Mouse (Mus musculus): Measurements from ENCODE around the gene Spred3. TPM values are rescaled to one million over a fixed set of nuclear protein-coding genes. Genes with fewer than 3 reads are reported as not detected.
A peak's percentile ranks its signal among the peaks of the same experiment; 100 is the strongest.

The Spred3 gene
- total and polyA plus RNA-seq, 3 experiments = 1.6 to 6.6 (median 3.3) TPM

DNA sequence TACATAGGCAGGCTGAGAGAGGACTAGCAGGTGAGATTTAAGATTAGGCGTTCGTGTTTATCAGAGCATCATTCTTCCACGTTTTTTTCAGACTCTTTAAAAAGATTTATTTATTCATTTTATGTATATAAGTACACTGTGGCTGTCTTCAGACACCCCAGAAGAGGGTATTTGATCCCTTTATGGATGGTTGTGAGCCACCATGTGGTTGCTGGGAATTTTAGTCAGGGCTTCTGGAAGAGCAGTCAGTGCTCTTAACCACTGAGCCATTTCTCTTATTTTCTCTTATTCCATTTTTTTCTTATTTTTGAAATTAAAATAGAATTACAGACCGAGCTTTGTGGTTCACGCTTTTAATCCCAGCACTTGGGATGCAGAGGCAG, 10.6 kb upstream of the Spred3 start:
- H3K4me3 ChIP-seq (replicated peaks in 1 of 3; ENCODE audit: low read depth in 2 of 3, low read length in 2 of 3, poor library complexity in 1 of 3) = peak overlapping the region in 2 of 3 experiments; percentile 48 to 90
- peaks cover 19 to 30% of the 10 kb centered on the region in 2 experiments for H3K36me3 ChIP-seq (replicated peaks in 1 of 2; ENCODE audit: control insufficient read depth in 1 of 2, insufficient read depth in 1 of 2, low read length in 1 of 2)
- H3K4me1 ChIP-seq (ENCODE audit: control insufficient read depth in 1 of 2, insufficient read depth in 2 of 2) = peaks cover 4 to 14% of the 10 kb centered on the region in 2 experiments; a peak in 3 of 4 replicates
- no peak overlapping the region for H3K27ac ChIP-seq (ENCODE audit: insufficient read depth, low read depth)
- TF ChIP-seq MAZ (IDR thresholded peaks at IDR 0.05; ENCODE audit: low read depth, low read length) = no peak
- no peak for TF ChIP-seq RCOR1 (conservative IDR thresholded peaks at IDR 0.05; ENCODE audit: low read depth, low read length)
- no peak for TF ChIP-seq HCFC1 (IDR thresholded peaks at IDR 0.05; ENCODE audit: low read depth, low read length)
- TF ChIP-seq PAX5 (IDR thresholded peaks at IDR 0.05; ENCODE audit: low read length) = no peak
- TF ChIP-seq SMC3 (IDR thresholded peaks at IDR 0.05; ENCODE audit: low read depth, low read length) = no peak
- no peak for TF ChIP-seq TCF12 (IDR thresholded peaks at IDR 0.05; ENCODE audit: low read depth, low read length)
- no peak for TF ChIP-seq SIN3A (IDR thresholded peaks at IDR 0.05; ENCODE audit: low read length)
- no peak for TF ChIP-seq MYC (IDR thresholded peaks at IDR 0.05; ENCODE audit: low read depth, low read length)
- TF ChIP-seq NELFE (IDR thresholded peaks at IDR 0.05; ENCODE audit: low read depth, low read length) = no peak
- TF ChIP-seq ETS1 (conservative IDR thresholded peaks at IDR 0.05; ENCODE audit: low read depth, low read length) = no peak
- TF ChIP-seq CHD1 (IDR thresholded peaks at IDR 0.05; ENCODE audit: low read depth, low read length) = no peak
- no peak for TF ChIP-seq MEF2A (IDR thresholded peaks at IDR 0.05; ENCODE audit: borderline replicate concordance, low read depth, low read length)
- TF ChIP-seq USF1 (IDR thresholded peaks at IDR 0.05; ENCODE audit: low read depth, low read length) = no peak
- TF ChIP-seq POLR2A (IDR thresholded peaks at IDR 0.05; ENCODE audit: low read depth, low read length) = no peak
- TF ChIP-seq MAFK (IDR thresholded peaks at IDR 0.05; ENCODE audit: insufficient replicate concordance, low read length) = no peak
- no peak for TF ChIP-seq POLR2AphosphoS2 (IDR thresholded peaks at IDR 0.05; ENCODE audit: low read depth, low read length)
- H3K4me2 ChIP-seq (ENCODE audit: insufficient read depth, low read depth, poor library complexity, severe bottlenecking) = peak overlapping the region; percentile 45
- peaks cover 37% of the 10 kb centered on the region for H3K79me2 ChIP-seq (replicated peaks; ENCODE audit: control insufficient read depth, extremely low read depth, insufficient read depth, poor library complexity, severe bottlenecking)
- no peak overlapping the region for H3K9ac ChIP-seq (ENCODE audit: insufficient read depth, low read depth)
- no peaks in the 10 kb centered on the region for H3K9me3 ChIP-seq (replicated peaks; ENCODE audit: low read length)
- no peaks in the 10 kb centered on the region for H3K27me3 ChIP-seq (replicated peaks)
- dilution Hi-C loops (cut with MboI; ENCODE audit: extremely low pct_ligation_motif_present, extremely low pct_unique_long_range_greater_than_20kb, low sequenced_read_pairs) (no loop called here), in situ Hi-C loops (cut with MboI; ENCODE audit: low pct_ligation_motif_present, low pct_unique_long_range_greater_than_20kb, low sequenced_read_pairs) (no loop called here)
- DNase-seq (ENCODE audit: extremely low read depth) = no peak

DNA sequence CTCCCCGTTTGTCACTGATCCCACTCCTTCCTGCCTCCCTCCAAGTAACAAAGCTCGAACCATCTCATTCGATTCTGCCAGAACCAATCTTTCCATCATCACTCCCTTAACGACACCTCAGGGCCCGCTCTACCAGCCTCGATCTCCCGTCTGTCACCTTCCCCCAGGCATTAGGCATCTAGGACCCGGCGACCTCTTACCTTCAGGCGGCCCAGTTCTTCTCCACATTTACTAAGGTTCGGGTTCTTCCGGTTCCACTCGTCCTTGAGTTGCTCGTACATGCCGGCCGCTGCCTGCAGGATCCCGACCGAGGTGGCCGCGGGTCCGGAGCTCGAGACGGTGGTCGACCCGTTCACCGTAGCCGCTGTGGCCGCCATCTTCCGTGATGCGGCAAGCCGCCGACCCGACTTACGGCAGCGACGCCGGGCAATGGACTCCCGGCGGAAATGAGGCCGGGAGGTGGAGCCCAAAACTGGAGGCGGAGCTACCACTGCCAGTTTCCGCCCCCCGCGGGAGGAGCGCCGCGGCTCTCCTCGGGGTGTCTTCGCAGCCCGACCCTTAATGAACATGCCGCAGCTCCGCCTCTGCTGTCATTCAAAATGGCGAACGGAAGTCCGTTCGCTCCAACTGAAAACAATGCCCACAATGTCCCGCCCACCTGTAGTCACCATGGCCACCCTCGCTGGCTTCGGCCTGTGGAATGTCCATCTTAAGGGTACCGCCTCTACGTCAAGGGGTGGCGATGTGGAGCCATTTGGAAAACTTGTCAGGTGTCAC, 10.1 kb upstream of the Spred3 start, which contains the start of gene Psmd8:
Gene Psmd8, minus strand, starts transcription at position 625 of the 777 bp plus-strand sequence.
- Histone ChIP-seq H3K4me1 (ENCODE audit: control insufficient read depth in 1 of 2, insufficient read depth in 2 of 2) (peaks cover 4 to 14% of the 10 kb centered on the region in 2 experiments; a peak in 3 of 4 replicates), H3K27me3 (replicated peaks) (no peaks in the 10 kb centered on the region), H3K36me3 (replicated peaks in 1 of 2; ENCODE audit: control insufficient read depth in 1 of 2, insufficient read depth in 1 of 2, low read length in 1 of 2) (peaks cover 25 to 36% of the 10 kb centered on the region in 2 experiments), H3K27ac (ENCODE audit: insufficient read depth, low read depth) (peak within 1 kb of the TSS; percentile 81), H3K4me3 (replicated peaks in 1 of 3; ENCODE audit: low read depth in 2 of 3, low read length in 2 of 3, poor library complexity in 1 of 3) (peak within 1 kb of the TSS; percentile 90 to 97 (median 96)), H3K79me2 (replicated peaks; ENCODE audit: control insufficient read depth, extremely low read depth, insufficient read depth, poor library complexity, severe bottlenecking) (peaks cover 37% of the 10 kb centered on the region), H3K4me2 (ENCODE audit: insufficient read depth, low read depth, poor library complexity, severe bottlenecking) (peak within 1 kb of the TSS; percentile 97), H3K9ac (ENCODE audit: insufficient read depth, low read depth) (peak within 1 kb of the TSS; percentile 99), H3K9me3 (replicated peaks; ENCODE audit: low read length) (no peaks in the 10 kb centered on the region)
- in situ Hi-C loops (cut with MboI; ENCODE audit: low pct_ligation_motif_present, low pct_unique_long_range_greater_than_20kb, low sequenced_read_pairs) = no loop called here
- dilution Hi-C loops (cut with MboI; ENCODE audit: extremely low pct_ligation_motif_present, extremely low pct_unique_long_range_greater_than_20kb, low sequenced_read_pairs) = no loop called here
- peak; percentile 98 for DNase-seq (ENCODE audit: extremely low read depth)
- TF ChIP-seq USF2 (conservative IDR thresholded peaks at IDR 0.05; ENCODE audit: low read depth, low read length) (no peak), POLR2AphosphoS2 (IDR thresholded peaks at IDR 0.05; ENCODE audit: low read depth, low read length) (peak; percentile 56; the same call in 1 of the 2 replicates), MYC (IDR thresholded peaks at IDR 0.05; ENCODE audit: low read depth, low read length) (no peak), JUN (IDR thresholded peaks at IDR 0.05; ENCODE audit: insufficient read depth, low read depth, low read length) (no peak), NELFE (IDR thresholded peaks at IDR 0.05; ENCODE audit: low read depth, low read length) (peak; percentile 96), TBP (conservative IDR thresholded peaks at IDR 0.05; ENCODE audit: low read depth, low read length) (0 out of 2 replicates have a peak, but pooled peaks have one; percentile 33), SMC3 (IDR thresholded peaks at IDR 0.05; ENCODE audit: low read depth, low read length) (peak; percentile 43; the same call in 1 of the 2 replicates), MAZ (IDR thresholded peaks at IDR 0.05; ENCODE audit: low read depth, low read length) (peak; percentile 84; the same call in 1 of the 2 replicates), IRF4 (IDR thresholded peaks at IDR 0.05; ENCODE audit: low read depth, low read length) (peak; percentile 68; the same call in 1 of the 2 replicates), ZC3H11A (IDR thresholded peaks at IDR 0.05; ENCODE audit: low read depth, low read length) (no peak), USF1 (IDR thresholded peaks at IDR 0.05; ENCODE audit: low read depth, low read length) (no peak), RAD21 (IDR thresholded peaks at IDR 0.05; ENCODE audit: low read depth, low read length) (peak; percentile 50), ELF1 (IDR thresholded peaks at IDR 0.05; ENCODE audit: low read depth, low read length) (peak; percentile 89), POLR2A (IDR thresholded peaks at IDR 0.05; ENCODE audit: low read depth, low read length) (peak; percentile 92), KAT2A (IDR thresholded peaks at IDR 0.05; ENCODE audit: insufficient replicate concordance, low read length) (peak; percentile 61; the same call in 1 of the 2 replicates), BHLHE40 (IDR thresholded peaks at IDR 0.05; ENCODE audit: low read depth, low read length) (no peak), CHD1 (IDR thresholded peaks at IDR 0.05; ENCODE audit: low read depth, low read length) (no peak), UBTF (IDR thresholded peaks at IDR 0.05; ENCODE audit: low read depth, low read length) (peak; percentile 77; the same call in 1 of the 2 replicates), NRF1 (IDR thresholded peaks at IDR 0.05; ENCODE audit: low read depth, low read length) (peak; percentile 44; the same call in 1 of the 2 replicates), MXI1 (IDR thresholded peaks at IDR 0.05; ENCODE audit: low read depth, low read length) (no peak), MEF2A (IDR thresholded peaks at IDR 0.05; ENCODE audit: borderline replicate concordance, low read depth, low read length) (peak; percentile 61; the same call in 1 of the 2 replicates)
